Mouse (Mus musculus) frontal cortex, postnatal 36 days (tissue): ENCODE data around the gene Tcte1.

ENCODE experiments used
- DNase-seq, 2 experiments: peaks; one replicate each; pipeline ENCODE4 v3.0.0; 2022; ENCODE audit warnings: low spot score in 2 of 2

Tcte1 gene

DNA sequence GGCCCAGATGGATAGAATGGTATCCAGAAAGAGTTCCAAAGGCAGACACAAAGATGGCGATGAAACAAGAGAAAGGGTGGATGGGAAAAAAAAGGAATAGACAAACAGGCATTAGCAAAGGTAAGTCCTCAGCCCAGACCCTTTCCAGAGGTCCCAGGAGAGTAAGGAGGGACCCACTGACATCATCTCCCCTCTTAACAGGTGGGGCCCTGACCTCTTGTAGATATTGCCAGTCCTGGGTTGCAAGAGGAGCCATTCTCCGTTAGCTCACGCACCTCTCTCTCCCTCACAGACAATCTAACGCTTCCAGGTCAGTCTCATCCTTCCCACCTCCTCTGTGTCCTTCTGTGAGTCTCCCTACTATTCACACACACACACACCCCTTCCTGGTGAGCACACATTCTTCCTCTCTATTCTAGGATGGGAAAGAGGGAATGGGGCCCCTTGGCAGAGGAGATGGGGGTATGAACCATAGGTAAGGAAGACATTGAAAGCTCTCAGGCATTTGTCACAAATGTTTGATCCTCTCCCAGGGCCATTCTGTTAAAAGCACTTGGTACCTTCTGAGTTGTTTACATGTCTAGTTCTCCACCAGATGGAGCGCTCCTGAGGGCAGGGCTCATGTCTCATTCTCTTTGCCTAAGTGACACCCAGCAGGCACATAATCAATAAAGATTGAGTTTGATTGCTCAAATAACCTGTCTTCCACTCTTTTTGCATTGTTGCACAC lies 24.4 kb downstream of the Tcte1 start:
- no peak for DNase-seq

DNA sequence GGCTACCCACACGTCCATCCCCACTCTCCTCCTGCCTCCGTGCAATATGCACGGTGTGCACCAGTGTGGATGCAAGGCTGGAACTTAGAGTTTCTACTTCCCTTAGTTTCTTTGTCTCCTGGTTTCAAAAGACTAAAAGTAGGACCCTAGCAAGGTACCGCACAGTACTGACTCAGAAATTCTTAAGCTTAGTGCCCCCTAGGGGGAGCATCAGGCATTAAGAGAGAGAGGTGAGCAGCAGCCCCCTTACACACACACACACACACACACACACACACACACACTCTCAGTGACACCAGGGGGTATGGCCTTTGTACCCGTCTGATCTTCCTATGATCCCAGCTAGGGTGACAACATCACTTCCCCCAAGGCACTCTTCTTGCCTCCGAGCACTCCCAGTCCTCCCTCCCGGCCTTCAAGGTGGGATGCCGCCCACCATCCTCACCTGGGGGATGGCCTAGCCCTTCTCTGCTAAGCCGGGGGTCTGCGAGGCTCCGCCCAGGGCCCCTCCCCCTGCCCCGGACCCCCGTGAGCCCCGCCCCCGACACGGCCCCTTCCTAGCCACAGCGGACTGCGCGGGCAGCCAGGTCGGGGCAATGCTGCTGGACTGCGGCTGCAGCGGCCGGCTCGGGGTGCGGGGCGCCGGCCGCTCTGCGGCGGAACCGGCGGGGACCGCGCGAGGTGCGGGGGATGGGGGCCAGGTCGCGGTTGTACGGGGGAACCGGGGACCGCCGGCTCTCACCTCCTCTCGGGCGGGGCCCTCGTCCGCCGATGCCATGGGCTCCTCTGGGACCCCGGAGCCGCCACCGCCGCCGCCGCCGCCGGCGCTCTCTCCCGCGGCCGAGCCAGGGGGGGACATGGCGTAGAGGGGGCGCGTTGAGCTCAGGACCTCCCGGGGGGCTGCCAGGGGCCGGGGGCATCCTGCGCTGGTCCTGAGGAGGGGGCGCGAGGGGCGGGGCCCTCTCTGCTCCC lies 25.6 kb downstream of the Tcte1 start:
- no peak for DNase-seq

DNA sequence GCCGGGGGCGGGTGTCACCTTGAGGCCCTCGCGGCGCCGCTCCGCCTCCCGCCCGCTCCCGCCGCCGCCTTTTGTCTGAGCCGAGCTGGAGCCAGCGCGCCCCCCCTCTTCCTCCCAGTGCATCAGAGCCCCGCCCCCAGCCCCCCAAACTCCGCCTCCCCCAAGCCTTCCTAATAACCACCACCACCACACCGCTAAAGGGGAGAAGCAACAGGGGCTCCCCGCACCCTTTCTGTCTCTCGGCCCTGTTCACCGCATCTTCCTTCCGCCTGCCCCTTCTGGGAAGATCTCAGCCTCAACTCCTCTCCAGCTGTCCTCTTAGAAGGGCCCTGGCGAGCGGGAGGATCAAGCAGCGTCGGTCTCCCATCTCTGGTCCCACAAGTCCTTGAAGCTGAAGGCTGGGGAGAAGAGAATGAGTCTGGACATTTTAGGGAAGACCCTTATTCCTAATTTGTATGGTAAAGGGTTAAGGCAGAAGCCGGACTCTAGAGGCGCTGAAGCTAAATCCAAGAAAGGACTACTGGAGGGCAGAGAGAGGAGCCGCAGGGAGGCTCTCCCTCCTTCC lies 26.5 kb downstream of the Tcte1 start, which contains the start of gene Tmem151b:
Gene Tmem151b, minus strand, starts transcription at position 61 of the 565 bp plus-strand sequence.
- DNase-seq, result no peak

- no peak for DNase-seq
Observed at GRCm38 (mm10) chr17:45550253-45550652, 27.0 kb downstream of the Tcte1 start.

- no peak for DNase-seq
Observed at GRCm38 (mm10) chr17:45551249-45551796, 28.1 kb downstream of the Tcte1 start.

DNA sequence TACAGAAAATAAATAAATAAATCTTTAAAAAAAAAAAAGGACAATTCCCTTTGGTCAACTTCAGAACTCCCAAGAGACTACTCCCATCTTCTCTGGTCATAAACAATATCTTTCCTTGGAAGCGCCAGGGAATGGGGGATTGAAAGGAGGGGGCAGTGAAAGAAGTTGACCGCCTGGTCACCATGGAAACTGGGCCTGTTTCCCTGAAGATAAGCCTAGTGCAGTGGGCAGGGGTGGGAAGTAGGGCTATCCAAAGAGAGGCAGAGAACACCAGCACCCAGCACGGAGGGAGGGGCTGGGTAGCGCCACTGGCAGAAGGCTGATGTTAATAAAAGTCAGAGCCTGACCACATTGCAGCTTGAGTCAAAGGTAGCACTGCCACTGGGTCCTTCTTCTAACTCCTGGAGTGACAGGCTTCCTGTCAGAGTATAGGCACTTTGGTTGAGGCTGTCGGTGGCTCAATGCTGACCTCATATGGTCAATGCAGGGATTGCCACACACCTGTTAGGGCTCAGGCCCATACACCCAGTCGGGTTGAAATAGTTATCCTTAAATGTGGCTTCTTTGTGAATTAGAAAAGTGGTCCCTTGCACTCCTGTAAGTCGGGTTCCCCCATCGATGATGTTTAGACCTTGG lies 28.7 kb downstream of the Tcte1 start:
- peak; percentile 82 to 90 for DNase-seq

DNA sequence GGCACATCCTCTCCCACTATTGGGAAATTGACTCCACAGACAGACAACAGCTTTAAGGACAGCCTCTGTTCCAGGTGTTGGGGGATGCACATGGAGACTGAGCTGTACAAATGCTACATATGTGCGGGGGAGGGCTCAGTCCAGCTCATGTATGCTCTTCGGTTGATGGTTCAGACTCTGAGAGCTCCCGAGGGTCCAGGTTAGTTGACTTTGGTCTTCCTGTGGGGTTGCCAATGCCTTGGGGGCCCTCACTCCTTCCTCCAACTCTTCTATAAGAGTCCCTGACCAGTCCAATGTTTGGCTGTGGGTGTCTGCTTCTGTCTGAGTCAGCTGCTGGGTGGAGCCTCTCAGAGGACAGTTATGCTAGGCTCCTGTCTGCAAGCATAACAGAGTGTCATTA lies 29.8 kb downstream of the Tcte1 start:
- DNase-seq, result no peak

GRCm38 (mm10) chr17:45554420-45554819 lies 31.2 kb downstream of the Tcte1 start:
- no peak for DNase-seq

GRCm38 (mm10) chr17:45555452-45556106 lies 32.3 kb downstream of the Tcte1 start, which contains the start of gene Nfkbie:
Nfkbie (plus strand) TSS chr17:45555703.
- peak; percentile 88 to 90 for DNase-seq

DNA sequence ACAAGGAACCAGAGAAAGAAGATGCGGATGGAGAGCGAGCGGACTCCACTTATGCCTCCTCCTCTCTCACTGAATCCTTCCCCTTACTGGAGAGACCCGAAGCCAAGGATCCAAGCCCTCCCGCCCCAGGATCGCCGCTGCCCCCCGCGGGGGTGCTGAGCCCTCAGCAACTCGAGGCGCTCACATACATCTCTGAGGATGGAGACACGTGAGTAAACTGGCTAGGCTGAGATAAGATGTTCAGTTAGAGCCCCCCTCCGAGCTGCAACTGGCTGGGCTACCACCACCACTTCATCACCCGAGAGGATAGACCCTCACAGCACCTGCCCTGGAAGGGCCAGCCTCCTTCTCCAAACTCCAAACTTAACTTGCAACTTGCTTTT lies 32.9 kb downstream of the Tcte1 start:
- no peak for DNase-seq

DNA sequence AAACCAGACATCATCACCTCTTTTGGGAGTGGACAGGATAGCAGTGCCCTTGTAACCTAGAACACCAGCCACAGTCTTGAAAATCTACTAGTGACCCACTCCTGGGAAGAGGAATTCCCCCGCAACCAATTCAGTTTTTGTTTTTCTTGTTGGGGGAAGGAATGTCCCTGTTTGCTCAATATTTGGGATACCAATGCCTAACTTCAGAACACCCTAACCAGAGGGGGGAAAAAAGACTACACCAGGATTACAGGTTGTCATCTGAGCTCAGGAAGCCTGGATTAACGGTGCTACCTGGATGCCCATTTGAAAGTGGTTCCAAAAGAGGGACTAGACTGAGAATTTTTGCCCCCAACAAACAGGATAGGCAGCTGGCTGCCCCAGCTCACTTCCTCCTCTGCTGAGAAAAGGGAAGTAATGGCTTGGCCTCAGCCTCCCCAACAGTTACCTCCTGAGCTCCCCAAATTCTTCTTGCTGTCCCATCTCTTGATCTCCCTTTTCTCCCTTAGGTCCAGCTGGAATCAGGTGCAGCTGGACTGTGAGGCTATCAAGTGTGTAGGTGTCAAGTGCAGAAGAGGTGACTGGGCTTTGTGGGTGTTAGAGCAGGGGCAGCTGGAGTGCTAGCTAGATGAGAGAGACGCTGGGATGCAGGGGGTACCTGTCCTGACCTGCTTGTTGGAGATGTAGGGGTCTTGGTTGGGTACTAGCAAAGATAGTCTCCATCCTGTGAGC lies 33.4 kb downstream of the Tcte1 start:
- DNase-seq, result no peak

DNA sequence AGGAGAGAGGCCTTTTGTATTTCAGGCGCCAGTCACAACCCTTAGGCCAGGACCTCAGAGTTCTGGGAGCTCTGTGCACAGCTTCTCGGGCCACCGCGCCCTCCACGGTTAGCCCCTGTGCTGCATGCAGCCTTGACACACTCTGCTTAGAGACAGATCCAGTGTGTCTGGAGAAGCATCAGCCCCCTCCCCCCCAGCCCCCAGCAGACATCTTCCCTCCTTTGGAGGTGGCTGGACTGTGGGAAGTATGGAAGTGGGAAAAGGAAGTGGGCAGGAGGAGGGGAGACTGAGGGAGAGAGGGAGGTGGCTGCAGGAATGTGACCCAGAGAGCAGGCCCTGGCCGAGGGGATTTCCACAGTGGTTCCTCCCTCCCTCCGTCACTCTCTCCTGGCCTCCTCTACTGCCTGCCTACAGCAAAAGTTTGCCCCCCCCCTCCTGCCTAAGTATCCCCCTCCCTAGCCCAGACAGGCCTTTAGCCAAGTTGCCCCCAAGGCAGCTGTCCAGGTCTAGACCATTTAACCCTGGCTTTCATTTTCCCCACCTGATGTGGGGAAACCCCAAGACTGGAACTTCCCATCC lies 34.1 kb downstream of the Tcte1 start:
- DNase-seq, result no peak

DNA sequence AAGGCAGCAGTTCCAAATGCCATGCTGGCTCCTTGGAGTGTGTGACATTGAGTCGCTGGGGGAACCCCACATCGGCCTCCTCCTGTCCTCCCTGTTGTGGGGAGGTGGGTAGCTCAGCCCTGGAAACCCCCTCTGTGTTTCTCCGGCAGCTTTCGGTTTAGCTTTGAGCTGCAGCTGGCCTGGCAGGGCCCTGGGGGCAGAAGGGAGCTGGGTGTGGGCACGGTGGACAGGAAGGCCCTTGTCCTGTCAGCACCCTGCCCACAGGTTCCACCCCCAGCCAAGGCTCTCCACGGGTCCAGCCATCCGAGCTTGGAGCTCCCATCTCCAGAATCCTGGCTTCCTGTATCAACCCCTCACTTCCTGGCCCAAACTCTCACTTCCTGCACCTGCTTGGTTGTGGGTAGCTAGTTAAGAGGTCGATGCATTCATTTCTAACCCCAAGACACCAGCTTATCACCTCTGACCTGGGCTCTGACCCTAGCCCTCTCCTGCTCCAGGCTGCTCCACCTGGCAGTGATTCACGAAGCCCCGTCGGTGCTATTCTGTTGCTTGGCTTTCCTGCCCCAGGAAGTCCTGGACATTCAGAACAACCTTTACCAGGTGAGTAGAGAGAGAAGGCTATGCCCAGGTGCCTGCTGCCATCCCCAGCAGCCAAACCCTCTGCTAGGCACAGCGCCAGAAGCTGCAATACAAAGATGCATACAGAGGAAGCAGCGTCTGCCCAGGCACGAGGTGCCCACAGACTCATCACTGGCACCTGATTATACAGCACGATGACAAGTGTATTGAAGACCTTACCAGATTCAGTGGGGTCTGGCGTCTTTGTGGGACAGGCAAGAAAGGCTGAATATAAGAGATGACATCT lies 35.0 kb downstream of the Tcte1 start:
- no peak for DNase-seq

- DNase-seq, result no peak
Observed at GRCm38 (mm10) chr17:45559732-45560525, 36.7 kb downstream of the Tcte1 start.

- no peak for DNase-seq
Observed at GRCm38 (mm10) chr17:45563216-45563615, 40.0 kb downstream of the Tcte1 start.

GRCm38 (mm10) chr17:45563655-45564530 lies 40.7 kb downstream of the Tcte1 start, which contains the start of gene Slc35b2:
Slc35b2 (plus strand) TSS chr17:45563874.
- peak; percentile 90 to 92 for DNase-seq

DNA sequence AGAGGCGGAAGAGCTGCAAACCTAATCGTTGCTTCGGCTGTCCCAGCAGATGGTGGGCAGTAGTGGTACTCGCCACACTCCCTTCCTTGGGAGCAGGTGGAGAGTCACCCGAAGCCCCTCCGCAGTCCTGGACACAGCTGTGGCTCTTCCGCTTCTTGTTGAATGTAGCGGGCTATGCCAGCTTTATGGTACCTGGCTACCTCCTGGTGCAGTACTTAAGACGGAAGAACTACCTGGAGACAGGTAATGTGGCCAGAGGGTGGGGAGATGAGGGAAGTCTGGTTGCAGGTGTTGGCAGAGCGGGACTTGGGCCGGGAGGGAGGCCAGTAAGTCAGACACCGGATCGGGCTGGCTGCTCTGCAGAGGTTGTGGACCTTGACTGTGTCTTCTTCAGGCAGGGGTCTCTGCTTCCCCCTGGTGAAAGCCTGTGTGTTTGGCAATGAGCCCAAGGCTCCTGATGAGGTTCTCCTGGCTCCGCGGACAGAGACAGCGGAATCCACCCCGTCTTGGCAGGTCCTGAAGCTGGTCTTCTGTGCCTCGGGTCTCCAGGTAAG lies 41.4 kb downstream of the Tcte1 start:
- no peak for DNase-seq
